Mouse (Mus musculus): ENCODE measurements around the gene Vwa7.

- TF ChIP-seq CTCF (IDR thresholded peaks at IDR 0.05; ENCODE audit: low read depth, low read length) = no peak
- no peak for TF ChIP-seq GATA1 (IDR thresholded peaks at IDR 0.05; ENCODE audit: borderline replicate concordance, low read length)
- TF ChIP-seq TAL1 (conservative IDR thresholded peaks at IDR 0.05; ENCODE audit: low read depth, low read length) = no peak
- TF ChIP-seq POLR2AphosphoS5 (IDR thresholded peaks at IDR 0.05; ENCODE audit: insufficient replicate concordance, low read depth, low read length) = no peak
- TF ChIP-seq GATA2 (IDR thresholded peaks at IDR 0.05; ENCODE audit: borderline replicate concordance, low read depth, low read length) = no peak
Measured at GRCm38 (mm10) chr17:35019894-35020293, 3.5 kb downstream of the Vwa7 start.
